Comparison of ENCODE assay signal across 22 mouse cellular contexts in genomic region chr8:90100509-90100908, GRCm38 (mm10).
DNase-seq lines count a peak whose midpoint lies in the region; ATAC-seq lines count a peak whose summit lies in the region.
"Had no signal": no experiment of that assay in that cellular context is flagged by ENCODE, and none has a peak within 500 bp of the region (broad histone marks: within the 10 kb centered on the region; RNA-seq: fewer than 3 reads in every experiment).

No protein-coding gene starts in this region.

- no peak overlapping the region for H3K4me3 ChIP-seq in heart, embryonic 11.5 days (ENCODE audit: low read depth, low read length)
- H3K4me3 ChIP-seq in heart, embryonic 14.5 days (ENCODE audit: control insufficient read depth in 1 of 2, insufficient read depth in 1 of 2, low read depth in 1 of 2, low read length in 2 of 2): no peak overlapping the region
- no peak overlapping the region for H3K4me3 ChIP-seq in hindbrain, embryonic 12.5 days
- H3K4me3 ChIP-seq: embryonic facial prominence, embryonic 13.5 days; forebrain, embryonic 12.5 days; hindbrain, embryonic 13.5 days had no signal

- H3K9me3 ChIP-seq in heart, embryonic 11.5 days (replicated peaks; ENCODE audit: control insufficient read depth, low read length): no peaks in the 10 kb centered on the region
- no peaks in the 10 kb centered on the region for H3K9me3 ChIP-seq in heart, embryonic 14.5 days (ENCODE audit: control insufficient read depth, low read length)
- no peaks in the 10 kb centered on the region for H3K9me3 ChIP-seq in hindbrain, embryonic 12.5 days (replicated peaks)
- H3K9me3 ChIP-seq: embryonic facial prominence, embryonic 13.5 days; forebrain, embryonic 12.5 days; hindbrain, embryonic 13.5 days had no signal

- no peak overlapping the region for H3K9ac ChIP-seq in heart, embryonic 11.5 days (ENCODE audit: low read depth, low read length)
- no peak overlapping the region for H3K9ac ChIP-seq in heart, embryonic 14.5 days (ENCODE audit: low read length)
- H3K9ac ChIP-seq in hindbrain, embryonic 12.5 days: no peak overlapping the region
- H3K9ac ChIP-seq: embryonic facial prominence, embryonic 13.5 days; forebrain, embryonic 12.5 days; hindbrain, embryonic 13.5 days had no signal

- 41% methylated on average over 6 of the region's 6 CpGs for WGBS in heart, embryonic 11.5 days (ENCODE audit: insufficient replicate concordance)
- WGBS in heart, embryonic 14.5 days: 26% methylated on average over 6 of the region's 6 CpGs
- 90% methylated on average over 6 of the region's 6 CpGs for WGBS in hindbrain, embryonic 12.5 days

- intact Hi-C loops in heart, postnatal 10 days (cut with DNase I): no loop called here

- peak overlapping the region; percentile 15; the same call in 1 of the 2 replicates for H3K27ac ChIP-seq in heart, embryonic 11.5 days (ENCODE audit: low read depth, low read length)
- H3K27ac ChIP-seq in heart, embryonic 14.5 days (replicated peaks in 1 of 2; ENCODE audit: control insufficient read depth in 1 of 2, insufficient read depth in 1 of 2, low read depth in 2 of 2, low read length in 2 of 2): peak overlapping the region; percentile 53; a peak in 2 of 4 replicates
- H3K27ac ChIP-seq in hindbrain, embryonic 12.5 days: no peak overlapping the region
- H3K27ac ChIP-seq: embryonic facial prominence, embryonic 13.5 days; forebrain, embryonic 12.5 days; hindbrain, embryonic 13.5 days; hindbrain, postnatal 0 days had no signal

- no peaks in the 10 kb centered on the region for H3K36me3 ChIP-seq in heart, embryonic 11.5 days (ENCODE audit: control insufficient read depth, insufficient read depth, low read length)
- H3K36me3 ChIP-seq in heart, embryonic 14.5 days (ENCODE audit: control insufficient read depth, insufficient read depth, low read length): no peaks in the 10 kb centered on the region
- H3K36me3 ChIP-seq in hindbrain, embryonic 12.5 days: no peaks in the 10 kb centered on the region
- H3K36me3 ChIP-seq: embryonic facial prominence, embryonic 13.5 days; forebrain, embryonic 12.5 days; hindbrain, embryonic 13.5 days had no signal

- no peaks in the 10 kb centered on the region for H3K27me3 ChIP-seq in heart, embryonic 11.5 days (ENCODE audit: control insufficient read depth, insufficient read depth, low read length)
- H3K27me3 ChIP-seq in heart, embryonic 14.5 days (ENCODE audit: control insufficient read depth, insufficient read depth, low read length): no peaks in the 10 kb centered on the region
- H3K27me3 ChIP-seq in hindbrain, embryonic 12.5 days: no peaks in the 10 kb centered on the region
- H3K27me3 ChIP-seq: CH12.LX; embryonic facial prominence, embryonic 13.5 days; forebrain, embryonic 12.5 days; hindbrain, embryonic 13.5 days had no signal

- H3K4me1 ChIP-seq in heart, embryonic 11.5 days (ENCODE audit: control insufficient read depth, insufficient read depth, low read length): no peaks in the 10 kb centered on the region
- H3K4me1 ChIP-seq in heart, embryonic 14.5 days (ENCODE audit: control insufficient read depth in 2 of 2, insufficient read depth in 2 of 2, low read length in 2 of 2): peaks cover 4 to 6% of the 10 kb centered on the region in 2 experiments
- no peaks in the 10 kb centered on the region for H3K4me1 ChIP-seq in hindbrain, embryonic 12.5 days
- H3K4me1 ChIP-seq: embryonic facial prominence, embryonic 13.5 days; forebrain, embryonic 12.5 days; hindbrain, embryonic 13.5 days had no signal

- no peak for ATAC-seq in heart, embryonic 11.5 days (replicated peaks; ENCODE audit: insufficient number of reproducible peaks, low FRiP score, low TSS enrichment)
- no peak for ATAC-seq in heart, embryonic 14.5 days (ENCODE audit: insufficient number of reproducible peaks, insufficient read depth, low FRiP score, low read depth)
- no peak for ATAC-seq in hindbrain, embryonic 12.5 days (ENCODE audit: low FRiP score)
- ATAC-seq: activated CD4-positive, CD25-positive, alpha-beta regulatory T cell, adult 4 months; forebrain, embryonic 16.5 days; hindbrain, postnatal 0 days; Patski had no signal

- peak; percentile 16 to 37 for DNase-seq in heart, adult 18-20 months
- DNase-seq in heart, adult 11 months: no peak
- peak; percentile 16 to 30 for DNase-seq in heart, postnatal 10 days
- no peak for DNase-seq in kidney, postnatal 36 days
- DNase-seq in adrenal gland, adult 2 months: no peak
- DNase-seq: adrenal gland, postnatal 25 days; cerebellum, adult 8-10 months; cerebellum, postnatal 36 days; gastrocnemius, postnatal 14 days; kidney, adult 11 months; kidney, adult 9 months had no signal

- H3K4me2 ChIP-seq in heart, embryonic 11.5 days: no peak overlapping the region
- H3K4me2 ChIP-seq in heart, embryonic 14.5 days (ENCODE audit: low read length): no peak overlapping the region
- no peak overlapping the region for H3K4me2 ChIP-seq in hindbrain, embryonic 12.5 days (replicated peaks)
- H3K4me2 ChIP-seq: embryonic facial prominence, embryonic 13.5 days; forebrain, embryonic 12.5 days; hindbrain, embryonic 13.5 days had no signal

Comparison
In these comparisons a context has a peak if more than half of its experiments do, and no peak if none do; other contexts are left out.
1. DNase-seq: peak in heart, adult 18-20 months (2 of 2) and heart, postnatal 10 days (2 of 2); none in heart, adult 11 months (single experiment), kidney, postnatal 36 days (0 of 2) and adrenal gland, adult 2 months (single experiment).